Mouse (Mus musculus) embryo, embryonic 9.5 days (tissue): ENCODE measurements around the gene Shkbp1.

Experiments
- DNase-seq: peaks from one replicate; pipeline ENCODE4 v3.0.0-alpha.2; 2017; ENCODE audit errors: extremely low spot score

Shkbp1 gene

DNA sequence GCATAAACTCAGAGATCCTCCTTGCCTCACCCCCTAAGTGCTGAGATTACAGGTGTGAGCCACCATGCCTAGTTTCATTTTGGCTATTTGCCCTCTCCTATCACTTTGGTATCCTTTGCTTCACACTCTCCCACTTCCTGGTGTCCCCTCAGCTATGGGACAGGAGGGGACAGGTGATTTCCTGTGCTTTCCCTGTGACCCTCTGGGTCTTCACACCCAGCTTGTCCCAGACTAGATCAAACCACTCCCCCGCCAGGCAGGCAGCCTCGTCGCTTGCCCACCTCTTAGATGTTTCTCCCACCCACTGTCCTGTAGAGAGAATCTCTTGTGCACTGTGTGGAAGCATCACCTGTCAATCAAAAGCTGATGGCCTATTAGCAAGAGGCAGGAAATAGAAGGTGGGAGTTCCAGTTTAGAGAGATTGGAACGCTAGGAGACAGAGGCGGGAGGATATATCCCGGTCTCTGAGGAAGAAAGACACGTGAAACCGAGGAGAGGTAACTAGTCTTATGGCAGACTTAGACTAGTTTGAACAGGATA is 44.8 kb downstream of the Shkbp1 start:
- no peak for DNase-seq

DNA sequence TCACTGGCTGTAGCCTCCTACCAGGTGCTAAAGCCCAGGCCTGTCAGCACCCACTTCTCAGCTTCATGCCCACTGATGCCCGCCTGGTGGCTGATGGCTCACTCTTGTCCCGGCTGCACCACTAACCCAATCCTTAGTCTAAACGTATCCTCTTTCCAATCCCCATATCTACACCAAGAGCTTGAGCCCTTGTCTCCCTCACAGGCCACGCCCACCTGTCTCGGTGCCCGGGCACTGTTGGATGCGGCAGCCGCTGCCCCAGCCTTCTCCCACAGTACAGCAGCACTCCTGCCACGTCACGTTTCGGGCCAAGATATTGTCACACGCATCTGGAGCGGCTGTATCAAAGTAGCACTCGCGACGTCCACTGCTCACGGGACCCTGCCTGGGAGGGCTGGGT is 45.5 kb downstream of the Shkbp1 start:
- no peak for DNase-seq

GRCm38 (mm10) chr7:27309832-27310231 is 46.0 kb downstream of the Shkbp1 start:
- DNase-seq = no peak

GRCm38 (mm10) chr7:27308821-27309549 is 46.8 kb downstream of the Shkbp1 start:
- DNase-seq = no peak

DNA sequence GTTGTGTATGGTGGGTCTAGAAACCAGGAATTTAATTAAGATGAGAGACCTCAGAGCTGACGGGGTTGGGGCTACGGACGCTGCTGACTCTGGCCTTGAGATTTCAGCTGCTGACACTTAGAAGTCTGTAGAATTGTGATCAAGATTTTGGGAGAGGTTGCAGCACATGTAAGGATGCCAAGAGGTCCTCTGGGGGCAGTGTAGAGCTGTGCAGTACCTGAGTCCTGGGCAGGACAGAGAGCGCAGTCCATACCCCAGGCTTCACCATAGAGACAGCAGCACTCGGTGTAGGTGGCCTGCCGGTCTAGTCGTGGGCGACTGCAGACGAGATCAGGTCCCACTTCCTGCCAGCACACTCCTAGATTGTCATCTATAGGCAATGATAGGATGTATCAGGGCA is 48.3 kb downstream of the Shkbp1 start:
- DNase-seq = no peak

- no peak for DNase-seq
Observed at GRCm38 (mm10) chr7:27306161-27307160, 49.4 kb downstream of the Shkbp1 start.

- no peak for DNase-seq
Observed at GRCm38 (mm10) chr7:27305091-27305730, 50.6 kb downstream of the Shkbp1 start.

DNA sequence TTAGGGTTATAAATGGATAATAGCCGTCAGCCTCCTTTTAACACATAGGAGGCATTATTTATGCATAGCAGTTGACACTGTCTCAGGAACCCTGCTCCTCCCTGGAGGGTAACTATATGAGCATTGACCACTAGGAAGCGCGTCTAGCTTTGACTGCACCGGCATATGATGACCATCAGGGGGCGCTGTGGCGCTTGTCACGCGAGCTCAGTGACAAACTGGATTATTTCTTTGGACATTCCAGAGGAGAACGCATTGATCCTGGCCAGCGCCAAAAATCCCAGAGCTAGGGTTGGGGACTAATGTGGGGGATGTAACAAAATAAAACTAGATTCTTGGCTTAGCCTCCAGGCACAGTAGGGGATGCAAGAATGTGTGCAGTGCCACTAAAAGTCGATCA is 53.6 kb downstream of the Shkbp1 start:
- DNase-seq = peak; percentile 59

DNA sequence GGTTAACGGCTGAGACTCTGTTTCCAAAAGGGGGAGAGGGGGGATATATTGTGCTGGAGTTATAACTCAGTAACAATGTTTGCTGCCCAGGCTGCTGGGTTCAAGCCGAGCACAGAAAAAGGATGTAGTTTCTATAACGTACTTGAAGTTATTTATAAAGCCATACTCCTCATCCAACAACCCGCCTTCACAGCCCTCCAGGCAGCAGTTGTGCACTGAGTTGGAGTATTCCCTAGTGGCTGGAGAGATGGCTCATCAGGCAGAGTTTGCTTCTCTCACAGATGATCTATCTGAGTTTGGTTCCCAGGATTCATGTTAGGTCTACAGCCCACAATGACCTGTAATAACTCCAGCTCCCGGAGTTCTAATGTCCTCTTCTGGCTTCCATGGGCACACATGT is 55.0 kb downstream of the Shkbp1 start:
- DNase-seq = no peak

DNA sequence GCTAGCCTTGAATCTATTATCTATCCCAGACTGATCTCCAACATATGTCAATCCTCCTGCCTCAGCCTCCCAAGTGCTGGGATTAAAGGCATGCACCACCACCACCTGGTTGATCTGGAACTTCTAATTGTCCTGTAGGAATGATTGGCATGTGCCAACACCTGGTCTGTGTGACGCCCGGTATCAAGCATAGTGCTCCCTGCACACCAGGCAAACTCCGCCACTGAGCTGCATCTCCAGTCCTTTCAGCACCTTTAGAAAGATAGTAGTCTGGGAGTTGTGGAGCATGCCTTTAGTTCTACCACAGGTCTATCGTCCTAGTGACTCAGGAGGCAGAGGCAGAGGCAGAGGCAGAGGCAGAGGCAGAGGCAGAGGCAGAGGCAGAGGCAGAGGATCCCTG is 55.5 kb downstream of the Shkbp1 start:
- DNase-seq = no peak

DNA sequence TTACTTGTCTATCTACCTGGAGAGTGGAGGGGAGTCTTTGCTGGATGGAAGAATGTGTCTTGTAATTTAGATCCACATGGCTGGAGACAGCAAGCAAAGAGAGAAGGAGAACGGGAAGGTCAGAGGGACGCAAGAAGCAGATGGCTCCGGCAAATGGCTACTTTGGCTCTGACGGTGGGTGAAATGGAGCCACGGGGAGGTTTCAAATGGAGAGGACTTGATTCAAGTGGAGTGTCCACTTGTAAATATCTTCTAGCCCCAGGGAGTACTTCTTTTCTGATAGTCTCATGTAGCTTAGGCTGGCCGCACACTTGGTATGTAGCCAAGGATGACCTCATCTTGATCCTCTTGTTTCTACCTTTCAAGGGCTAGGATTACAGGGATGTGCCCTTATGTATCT is 57.0 kb downstream of the Shkbp1 start:
- DNase-seq = no peak

- DNase-seq = no peak
Observed at GRCm38 (mm10) chr7:27298033-27298610, 57.7 kb downstream of the Shkbp1 start.

DNA sequence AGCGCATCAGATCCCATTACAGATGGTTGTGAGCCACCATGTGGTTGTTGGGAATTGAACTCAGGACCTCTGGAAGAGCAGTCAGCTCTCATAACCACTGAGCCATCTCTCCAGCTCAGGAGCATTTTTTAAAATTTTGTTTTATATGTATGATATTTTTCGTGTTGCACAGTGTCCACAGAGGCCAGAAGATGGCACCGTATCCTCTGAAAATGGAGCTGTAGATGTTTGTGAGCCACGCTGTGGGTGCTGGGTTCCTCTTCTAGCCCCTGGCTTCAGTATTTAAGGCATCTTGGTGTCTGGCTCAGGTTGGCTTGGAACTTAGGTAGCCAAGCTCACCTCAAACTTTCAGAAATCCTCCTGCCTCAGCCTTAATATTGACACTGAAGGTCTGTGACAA is 59.3 kb downstream of the Shkbp1 start:
- DNase-seq = no peak

DNA sequence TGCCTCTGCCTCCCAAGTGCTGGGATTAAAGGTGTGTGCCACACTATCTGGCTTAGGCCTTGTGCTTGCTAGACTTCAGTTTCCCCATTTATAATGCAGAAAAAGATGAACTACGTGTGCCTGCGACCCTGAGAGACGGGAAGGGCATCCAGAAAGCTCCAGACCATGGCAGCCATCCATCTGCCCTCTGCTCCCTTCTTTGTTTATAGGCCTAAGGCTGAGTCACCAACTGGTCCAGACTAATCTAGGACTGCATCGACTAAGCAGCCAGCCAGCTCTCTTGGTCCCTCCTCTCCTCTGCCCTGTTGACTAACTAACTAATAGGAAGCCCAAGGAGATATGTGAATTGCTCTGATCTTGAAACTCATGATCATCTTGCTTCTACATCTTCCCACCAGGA is 59.9 kb downstream of the Shkbp1 start:
- no peak for DNase-seq
